Mouse (Mus musculus) heart, postnatal 0 days (tissue): ENCODE data around the gene Mmp21.

Experiments used
- CTCF ChIP-seq: IDR thresholded peaks from 2 replicates; pipeline ENCODE4 v1.5.1; 2016; ENCODE audit warnings: antibody characterized with exemption, control low read depth, low read depth
- EP300 ChIP-seq: IDR thresholded peaks from 2 replicates; pipeline ENCODE4 v1.6.1; 2016; ENCODE audit warnings: antibody characterized with exemption, low read depth

GRCm38 (mm10) chr7:133718580-133718979, 38.7 kb upstream of the Mmp21 start:
- TF ChIP-seq CTCF (peak; percentile 21; the same call in 1 of the 2 replicates), EP300 (no peak)
